Mouse (Mus musculus): ENCODE data around the gene Gm20708. TPM values are rescaled to one million over a fixed set of nuclear protein-coding genes. Genes with fewer than 3 reads are reported as not detected.

The Gm20708 gene
- polyA plus RNA-seq, 1 experiment from 2014 or later = not detected

DNA sequence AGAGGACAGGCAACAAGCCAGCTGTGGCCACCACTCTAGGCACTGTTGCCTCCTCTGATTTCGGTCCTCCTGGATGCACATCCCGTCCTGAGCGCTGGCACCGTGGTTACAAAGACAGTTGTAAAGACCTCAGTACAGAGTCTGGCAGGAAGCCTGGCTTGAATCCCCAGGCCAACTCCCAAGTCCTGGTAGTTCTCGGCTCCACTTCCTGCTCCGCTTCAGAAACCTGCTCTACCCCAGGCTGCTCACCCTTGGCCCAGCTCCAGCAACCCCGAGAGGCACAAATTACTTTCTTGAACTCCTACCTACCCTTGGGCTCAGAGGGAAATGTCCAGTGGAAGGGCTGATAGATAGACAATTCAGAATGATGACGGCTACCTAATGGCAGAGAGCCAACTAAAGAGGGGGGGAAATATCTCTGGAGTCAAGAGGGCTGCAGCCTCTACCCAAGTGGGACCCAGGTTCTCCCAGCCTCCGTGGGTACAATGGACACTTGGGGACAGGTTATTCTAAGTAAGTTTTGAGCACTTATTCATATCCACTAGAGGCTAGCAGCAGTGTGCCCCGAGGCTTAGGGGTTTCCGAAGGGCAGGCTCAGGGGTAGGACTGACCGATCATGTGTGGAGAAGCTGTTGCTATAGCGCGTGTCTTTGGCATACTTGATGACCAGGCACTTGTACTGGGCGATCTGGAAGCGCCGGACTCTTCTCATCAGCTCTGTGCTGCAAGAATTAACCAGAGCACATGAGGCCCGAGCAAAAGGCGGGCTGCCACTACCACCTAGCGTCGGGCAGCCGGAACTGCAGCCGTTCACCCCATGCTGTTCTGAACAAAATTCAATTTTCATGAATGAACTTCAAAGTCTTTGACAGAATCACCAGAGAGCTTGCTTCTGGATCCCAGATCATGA, 14.8 kb downstream of the Gm20708 start:
- Histone ChIP-seq H3K9ac (ENCODE audit: low read length) (peak overlapping the region; percentile 50), H3K36me3 (ENCODE audit: control insufficient read depth, insufficient read depth, low read length) (no peaks in the 10 kb centered on the region), H3K9me3 (ENCODE audit: control insufficient read depth, low read length) (no peaks in the 10 kb centered on the region), H3K27me3 (ENCODE audit: control insufficient read depth, insufficient read depth, low read length) (no peaks in the 10 kb centered on the region), H3K4me3 (ENCODE audit: low read depth, low read length) (peak overlapping the region; percentile 65), H3K4me2 (ENCODE audit: low read depth) (peak overlapping the region; percentile 83), H3K4me1 (ENCODE audit: control insufficient read depth, insufficient read depth, low read length) (peaks cover 19% of the 10 kb centered on the region), H3K27ac (ENCODE audit: low read depth, low read length) (no peak overlapping the region)
- DNase-seq (ENCODE audit: low spot score) = peak; percentile 86
- ATAC-seq (ENCODE audit: insufficient read depth, low FRiP score, low TSS enrichment) = peak; percentile 69
- 29% methylated on average over 23 of the region's 23 CpGs for WGBS

GRCm38 (mm10) chr11:117825333-117826101, 16.0 kb downstream of the Gm20708 start, which contains the start of the genes Afmid and Tk1:
Gene Afmid, plus strand, starts transcription at chr11:117825924.
Gene Tk1, minus strand, starts transcription at chr11:117826092.
- Histone ChIP-seq H3K36me3 (ENCODE audit: control insufficient read depth, insufficient read depth, low read length) (no peaks in the 10 kb centered on the region), H3K9me3 (ENCODE audit: control insufficient read depth, low read length) (no peaks in the 10 kb centered on the region), H3K4me1 (ENCODE audit: control insufficient read depth, insufficient read depth, low read length) (peaks cover 19% of the 10 kb centered on the region), H3K9ac (ENCODE audit: low read length) (peak within 1 kb of the TSS; percentile 82), H3K4me2 (ENCODE audit: low read depth) (peak within 1 kb of the TSS; percentile 83), H3K4me3 (ENCODE audit: low read depth, low read length) (peak within 1 kb of the TSS; percentile 65), H3K27me3 (ENCODE audit: control insufficient read depth, insufficient read depth, low read length) (no peaks in the 10 kb centered on the region), H3K27ac (ENCODE audit: low read depth, low read length) (peak within 1 kb of the TSS; percentile 86)
- peak; percentile 85 for DNase-seq (ENCODE audit: low spot score)
- under 1% methylated on average over 33 of the region's 34 CpGs for WGBS
- peak; percentile 55; the same call in 1 of the 2 replicates for ATAC-seq (ENCODE audit: insufficient read depth, low FRiP score, low TSS enrichment)

DNA sequence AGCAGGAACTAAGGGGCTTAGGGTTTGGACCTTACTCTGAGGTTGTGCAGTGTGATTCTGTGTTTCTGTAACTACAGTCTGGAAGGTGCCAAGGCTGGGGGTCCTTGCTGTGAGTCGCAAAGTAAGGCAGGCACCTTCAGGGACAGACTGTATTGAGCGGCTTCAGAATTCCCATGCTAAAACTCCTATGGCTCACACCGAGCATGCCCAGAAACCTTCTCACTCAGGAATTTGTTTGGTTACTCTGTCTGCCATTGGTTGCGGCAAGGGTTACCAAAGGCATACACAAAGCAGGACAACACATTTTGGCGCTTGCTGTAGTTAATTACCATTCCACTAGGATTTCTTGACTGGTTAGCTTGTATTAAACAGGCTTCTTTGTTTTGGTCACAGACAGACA, 16.7 kb downstream of the Gm20708 start:
- H3K36me3 ChIP-seq (ENCODE audit: control insufficient read depth, insufficient read depth, low read length) = no peaks in the 10 kb centered on the region
- H3K4me1 ChIP-seq (ENCODE audit: control insufficient read depth, insufficient read depth, low read length) = peaks cover 19% of the 10 kb centered on the region
- H3K4me3 ChIP-seq (ENCODE audit: low read depth, low read length) = peak overlapping the region; percentile 65
- peak overlapping the region; percentile 82 for H3K9ac ChIP-seq (ENCODE audit: low read length)
- H3K27me3 ChIP-seq (ENCODE audit: control insufficient read depth, insufficient read depth, low read length) = no peaks in the 10 kb centered on the region
- ATAC-seq (ENCODE audit: insufficient read depth, low FRiP score, low TSS enrichment) (0 out of 2 replicates have a peak, but pooled peaks have one; percentile 28), DNase-seq (ENCODE audit: low spot score) (no peak)
- H3K27ac ChIP-seq (ENCODE audit: low read depth, low read length) = 0 out of 2 replicates have a peak overlapping the region, but pooled peaks have one; percentile 46
- 17% methylated on average over 5 of the region's 5 CpGs for WGBS
- H3K9me3 ChIP-seq (ENCODE audit: control insufficient read depth, low read length) = no peaks in the 10 kb centered on the region
- peak overlapping the region; percentile 83 for H3K4me2 ChIP-seq (ENCODE audit: low read depth)

- no peaks in the 10 kb centered on the region for H3K27me3 ChIP-seq (ENCODE audit: control insufficient read depth, insufficient read depth, low read length)
- H3K4me1 ChIP-seq (ENCODE audit: control insufficient read depth, insufficient read depth, low read length) = peaks cover 19% of the 10 kb centered on the region
- H3K9ac ChIP-seq (ENCODE audit: low read length) = no peak overlapping the region
- WGBS = 73% methylated on average over 8 of the region's 8 CpGs
- no peak overlapping the region for H3K27ac ChIP-seq (ENCODE audit: low read depth, low read length)
- DNase-seq (ENCODE audit: low spot score) = no peak
- no peaks in the 10 kb centered on the region for H3K9me3 ChIP-seq (ENCODE audit: control insufficient read depth, low read length)
- no peak for ATAC-seq (ENCODE audit: insufficient read depth, low FRiP score, low TSS enrichment)
- no peak overlapping the region for H3K4me3 ChIP-seq (ENCODE audit: low read depth, low read length)
- no peaks in the 10 kb centered on the region for H3K36me3 ChIP-seq (ENCODE audit: control insufficient read depth, insufficient read depth, low read length)
- no peak overlapping the region for H3K4me2 ChIP-seq (ENCODE audit: low read depth)
These were observed 17.4 kb downstream of the Gm20708 start for GRCm38 (mm10) chr11:117826916-117827315.

- Histone ChIP-seq H3K4me2 (ENCODE audit: low read depth) (no peak overlapping the region), H3K27ac (ENCODE audit: low read depth, low read length) (no peak overlapping the region), H3K27me3 (ENCODE audit: control insufficient read depth, insufficient read depth, low read length) (no peaks in the 10 kb centered on the region), H3K36me3 (ENCODE audit: control insufficient read depth, insufficient read depth, low read length) (no peaks in the 10 kb centered on the region), H3K4me3 (ENCODE audit: low read depth, low read length) (no peak overlapping the region), H3K9ac (ENCODE audit: low read length) (no peak overlapping the region), H3K4me1 (ENCODE audit: control insufficient read depth, insufficient read depth, low read length) (peaks cover 23% of the 10 kb centered on the region), H3K9me3 (ENCODE audit: control insufficient read depth, low read length) (no peaks in the 10 kb centered on the region)
- DNase-seq (ENCODE audit: low spot score) (no peak), ATAC-seq (ENCODE audit: insufficient read depth, low FRiP score, low TSS enrichment) (no peak)
- WGBS = 46% methylated on average over 3 of the region's 3 CpGs
These were observed 17.9 kb downstream of the Gm20708 start for GRCm38 (mm10) chr11:117827386-117827785.

DNA sequence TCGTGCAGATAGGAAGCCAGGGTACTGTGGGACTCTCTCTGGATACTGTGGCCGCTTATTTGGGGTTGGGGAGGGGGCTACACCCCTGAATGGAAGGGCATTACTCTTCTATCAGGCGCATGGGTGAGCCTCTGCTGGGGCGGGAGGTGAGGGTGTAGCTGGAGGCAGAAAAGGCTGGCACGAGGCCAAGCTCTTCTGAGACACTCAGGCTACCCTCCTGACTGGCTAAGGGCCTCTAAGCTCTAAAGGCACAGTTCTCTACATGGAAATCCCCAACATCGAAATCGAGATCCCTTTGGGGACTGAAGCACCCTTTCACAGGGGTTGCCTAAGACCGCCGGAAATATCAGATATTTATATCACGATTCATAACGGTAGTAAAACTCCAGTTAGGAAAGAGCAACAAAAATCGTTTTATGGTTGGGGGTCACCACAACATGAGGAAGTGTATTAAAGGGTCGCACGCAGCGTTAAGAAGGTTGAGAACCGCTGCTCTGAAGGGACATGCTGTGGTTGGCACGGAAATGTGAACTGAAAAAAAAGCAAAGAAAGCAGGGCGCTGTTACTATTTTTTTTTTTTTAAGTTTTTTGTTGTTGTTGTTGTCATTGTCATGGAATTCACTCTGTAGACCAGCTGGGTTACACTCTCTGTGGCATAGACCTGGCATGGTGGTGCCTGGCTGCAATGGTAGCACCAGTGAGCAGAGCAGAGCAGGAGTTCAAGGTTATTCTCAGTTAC, 18.9 kb downstream of the Gm20708 start:
- H3K4me1 ChIP-seq (ENCODE audit: control insufficient read depth, insufficient read depth, low read length) = peaks cover 26% of the 10 kb centered on the region
- 90% methylated on average over 18 of the region's 18 CpGs for WGBS
- no peak overlapping the region for H3K9ac ChIP-seq (ENCODE audit: low read length)
- H3K4me3 ChIP-seq (ENCODE audit: low read depth, low read length) = no peak overlapping the region
- H3K4me2 ChIP-seq (ENCODE audit: low read depth) = no peak overlapping the region
- no peaks in the 10 kb centered on the region for H3K36me3 ChIP-seq (ENCODE audit: control insufficient read depth, insufficient read depth, low read length)
- H3K27ac ChIP-seq (ENCODE audit: low read depth, low read length) = no peak overlapping the region
- no peaks in the 10 kb centered on the region for H3K27me3 ChIP-seq (ENCODE audit: control insufficient read depth, insufficient read depth, low read length)
- ATAC-seq (ENCODE audit: insufficient read depth, low FRiP score, low TSS enrichment) (no peak), DNase-seq (ENCODE audit: low spot score) (no peak)
- H3K9me3 ChIP-seq (ENCODE audit: control insufficient read depth, low read length) = no peaks in the 10 kb centered on the region

- Histone ChIP-seq H3K4me2 (ENCODE audit: low read depth) (no peak overlapping the region), H3K27me3 (ENCODE audit: control insufficient read depth, insufficient read depth, low read length) (no peaks in the 10 kb centered on the region), H3K36me3 (ENCODE audit: control insufficient read depth, insufficient read depth, low read length) (no peaks in the 10 kb centered on the region), H3K4me3 (ENCODE audit: low read depth, low read length) (no peak overlapping the region), H3K4me1 (ENCODE audit: control insufficient read depth, insufficient read depth, low read length) (peaks cover 25% of the 10 kb centered on the region), H3K9ac (ENCODE audit: low read length) (no peak overlapping the region), H3K27ac (ENCODE audit: low read depth, low read length) (no peak overlapping the region), H3K9me3 (ENCODE audit: control insufficient read depth, low read length) (no peaks in the 10 kb centered on the region)
- ATAC-seq (ENCODE audit: insufficient read depth, low FRiP score, low TSS enrichment) (no peak), DNase-seq (ENCODE audit: low spot score) (no peak)
- WGBS = 72% methylated on average over 9 of the region's 9 CpGs
These were observed 19.6 kb downstream of the Gm20708 start for GRCm38 (mm10) chr11:117828888-117829604.
